Mouse (Mus musculus): ENCODE measurements around the gene Mindy4b-ps.

- TF ChIP-seq CTCF (IDR thresholded peaks at IDR 0.05; ENCODE audit: low read depth): peak; percentile 71
- TF ChIP-seq EP300 (optimal IDR thresholded peaks at IDR 0.05): no peak
Measured at GRCm38 (mm10) chr3:58843415-58843814, 21.3 kb upstream of the Mindy4b-ps start.
